Mouse (Mus musculus) midbrain, embryonic 12.5 days (tissue): ENCODE measurements around the gene Chil5. TPM values are rescaled to one million over a fixed set of nuclear protein-coding genes. Genes with fewer than 3 reads are reported as not detected.
A peak's percentile ranks its signal among the peaks of the same experiment; 100 is the strongest.
"Not testable (repeated sequence)": the region's sequence is repeated elsewhere in the genome, so short reads cannot be mapped to it uniquely, and the experiment has no call there.

Experiments
- ATAC-seq: fragments of 200-750 bp; cut with Nextera tagmentation; 2 replicates; pipeline ENCODE4 v1.8.0; 2017; ENCODE audit warnings: low read depth, moderate TSS enrichment, moderate library complexity; ENCODE audit not compliant: low FRiP score
- H3K27ac ChIP-seq: fragments of 300-500 bp; sonication (generic); replicated peaks from 2 replicates; pipeline ENCODE4 v1.5.1; 2016; ENCODE audit warnings: mild to moderate bottlenecking
- H3K27me3 ChIP-seq: fragments of 300-500 bp; sonication (generic); 2 replicates; pipeline ENCODE4 v1.6.1; 2016; ENCODE audit warnings: mild to moderate bottlenecking
- H3K36me3 ChIP-seq: fragments of 300-500 bp; sonication (generic); 2 replicates; pipeline ENCODE4 v1.6.1; 2016
- H3K4me1 ChIP-seq: fragments of 300-500 bp; sonication (generic); 2 replicates; pipeline ENCODE4 v1.6.1; 2016
- H3K4me2 ChIP-seq: fragments of 300-500 bp; sonication (generic); replicated peaks from 2 replicates; pipeline ENCODE4 v1.6.1; 2016; ENCODE audit warnings: mild to moderate bottlenecking, moderate library complexity
- H3K4me3 ChIP-seq: fragments of 300-500 bp; sonication (generic); 2 replicates; pipeline ENCODE4 v1.5.1; 2016; ENCODE audit warnings: mild to moderate bottlenecking
- H3K9ac ChIP-seq: fragments of 300-500 bp; sonication (generic); replicated peaks from 2 replicates; pipeline ENCODE4 v1.6.1; 2016; ENCODE audit warnings: mild to moderate bottlenecking, moderate library complexity
- H3K9me3 ChIP-seq: fragments of 300-500 bp; sonication (generic); 2 replicates; pipeline ENCODE4 v1.6.1; 2016; ENCODE audit warnings: mild to moderate bottlenecking
- WGBS: fragments of 180-500 bp; shearing (Covaris S2); methylation state at CpG from one replicate; pipeline ENCODE4 v1.1.7; 2016; 5-methylcytosine and 5-hydroxymethylcytosine counted together
- polyA plus RNA-seq: library from polyadenylated mRNA; unstranded; fragments of >200 nt; fragmentation: Nextera tagmentation; extraction: Ambion mirVana; gene quantifications from 2 replicates; pipeline ENCODE4 v1.2.1, GENCODE M21; 2016

Chil5 gene
- polyA plus RNA-seq, 1 experiment from 2014 or later, result not detected

DNA sequence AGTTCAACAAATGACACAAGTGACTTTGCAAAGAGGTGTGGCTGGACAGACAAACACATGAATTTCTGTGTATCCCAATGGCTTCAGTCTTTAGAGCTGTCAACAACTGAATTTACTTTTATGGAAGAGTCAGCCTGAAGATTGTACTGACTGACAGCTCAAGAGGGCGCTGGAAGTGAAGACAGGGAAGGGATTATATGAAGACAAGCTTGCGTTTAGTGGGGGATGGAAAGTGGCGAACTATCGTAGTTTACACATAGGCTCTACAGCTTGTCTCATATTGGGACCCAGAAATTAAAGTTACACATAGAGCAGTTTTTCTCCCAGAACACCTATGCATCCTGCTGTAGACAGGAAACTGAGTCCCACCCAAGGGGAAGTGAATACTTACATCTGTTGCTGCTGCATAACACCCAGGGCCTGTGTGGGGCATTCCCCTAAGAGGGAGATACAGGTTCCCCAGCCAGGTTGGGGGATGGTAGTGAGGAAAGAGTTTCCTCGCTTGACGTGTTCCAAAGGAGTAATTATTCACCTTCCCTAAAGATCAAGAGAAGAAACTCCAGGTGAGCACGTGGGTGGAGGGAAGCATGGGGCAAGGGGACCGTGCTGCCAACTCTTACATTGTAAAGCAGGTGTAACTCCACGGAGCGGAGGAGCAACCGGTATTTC, 31.8 kb downstream of the Chil5 start:
- ATAC-seq, result peak; percentile 59
- Histone ChIP-seq H3K9me3 (no peaks in the 10 kb centered on the region), H3K4me2 (peak overlapping the region; percentile 48), H3K36me3 (no peaks in the 10 kb centered on the region), H3K4me1 (peaks cover 8% of the 10 kb centered on the region), H3K4me3 (peak overlapping the region; percentile 22; the same call in 1 of the 2 replicates), H3K27ac (no peak overlapping the region), H3K27me3 (no peaks in the 10 kb centered on the region), H3K9ac (no peak overlapping the region)
- WGBS, result 15% methylated on average over 11 of the region's 11 CpGs

GRCm38 (mm10) chr3:105994730-105995129, 37.9 kb downstream of the Chil5 start:
- Histone ChIP-seq H3K9me3 (no peaks in the 10 kb centered on the region), H3K27me3 (no peaks in the 10 kb centered on the region), H3K4me1 (no peaks in the 10 kb centered on the region), H3K36me3 (no peaks in the 10 kb centered on the region), H3K4me2 (no peak overlapping the region), H3K9ac (no peak overlapping the region), H3K4me3 (no peak overlapping the region), H3K27ac (no peak overlapping the region)
- WGBS, result 81% methylated on average over 2 of the region's 2 CpGs
- no peak for ATAC-seq

- WGBS, result 33% methylated on average over 4 of the region's 4 CpGs
- ATAC-seq, result peak; percentile 38; the same call in 1 of the 2 replicates
- Histone ChIP-seq H3K9ac (no peak overlapping the region), H3K27me3 (no peaks in the 10 kb centered on the region), H3K9me3 (no peaks in the 10 kb centered on the region), H3K36me3 (no peaks in the 10 kb centered on the region), H3K4me1 (no peaks in the 10 kb centered on the region), H3K4me2 (no peak overlapping the region), H3K4me3 (no peak overlapping the region), H3K27ac (no peak overlapping the region)
Measured at GRCm38 (mm10) chr3:105991653-105992283, 40.8 kb downstream of the Chil5 start.

DNA sequence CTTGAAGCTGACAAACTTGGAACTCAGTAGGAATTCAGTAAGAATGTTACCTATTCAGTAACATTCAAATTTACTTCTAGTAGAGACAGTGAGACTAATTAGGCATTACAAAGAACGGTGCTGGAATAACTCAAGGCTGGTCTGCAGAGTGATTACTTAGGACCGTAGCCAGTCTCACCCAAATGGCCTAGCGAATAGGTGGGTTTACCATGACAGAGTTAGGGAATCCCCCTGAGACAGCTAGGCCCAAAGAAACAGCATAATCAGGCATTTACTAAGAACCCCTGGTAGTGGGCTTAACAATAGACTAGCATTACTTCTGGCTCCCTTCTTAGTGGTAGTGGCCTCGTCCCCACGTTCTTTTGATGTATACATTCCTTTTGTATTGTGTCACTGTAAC, 43.0 kb downstream of the Chil5 start:
- WGBS, result 49% methylated on average over 5 of the region's 5 CpGs
- H3K4me1 ChIP-seq, H3K36me3 ChIP-seq, H3K9me3 ChIP-seq, H3K27me3 ChIP-seq, H3K4me3 ChIP-seq, H3K4me2 ChIP-seq, ATAC-seq, H3K27ac ChIP-seq, H3K9ac ChIP-seq: not testable (repeated sequence)

DNA sequence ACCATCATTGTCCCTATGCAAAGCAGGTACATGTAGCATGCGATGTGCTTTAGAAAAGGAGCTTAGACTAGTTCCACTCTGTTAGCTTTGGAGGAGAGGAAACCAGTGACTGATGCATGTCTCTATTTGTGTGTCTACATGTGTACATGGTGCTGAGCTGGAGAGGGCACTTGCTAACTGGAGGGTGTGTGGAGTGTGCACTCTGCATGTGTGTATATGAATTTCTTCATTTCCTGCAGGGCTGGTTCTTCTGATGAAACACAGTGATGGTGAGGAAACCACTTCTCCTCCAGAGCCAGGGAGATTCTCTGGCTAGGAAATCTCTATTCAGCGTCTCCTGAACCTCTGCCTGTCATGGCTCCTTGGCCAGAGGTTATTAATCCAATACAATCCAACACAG, 58.4 kb downstream of the Chil5 start:
- Histone ChIP-seq H3K9ac (no peak overlapping the region), H3K27ac (no peak overlapping the region), H3K9me3 (no peaks in the 10 kb centered on the region), H3K4me3 (no peak overlapping the region), H3K4me2 (no peak overlapping the region), H3K27me3 (no peaks in the 10 kb centered on the region), H3K36me3 (peaks cover 16% of the 10 kb centered on the region), H3K4me1 (no peaks in the 10 kb centered on the region)
- WGBS, result 81% methylated on average over 2 of the region's 2 CpGs
- ATAC-seq, result no peak

DNA sequence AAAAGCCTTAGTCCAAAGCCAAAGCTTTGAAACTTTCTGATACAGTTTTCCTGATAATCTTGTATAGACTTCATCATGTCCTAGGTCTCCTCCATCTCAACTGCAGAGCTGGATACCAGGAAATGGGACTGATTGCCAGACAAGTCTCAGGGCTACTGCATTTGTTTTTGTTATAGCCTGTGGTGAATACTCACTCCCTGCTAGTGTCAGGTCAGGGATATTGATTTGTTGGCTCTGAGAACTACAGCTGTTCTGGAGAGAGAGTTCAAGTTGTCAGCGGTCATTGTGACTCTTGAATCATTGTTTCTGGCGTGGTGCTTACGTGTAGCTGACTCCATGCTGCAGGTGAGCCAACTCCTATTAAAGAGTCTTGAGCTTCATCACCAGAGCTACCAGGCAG, 59.2 kb downstream of the Chil5 start, which contains the start of gene Ovgp1:
TSS of gene Ovgp1 (plus strand) at position 301 of the 400 bp plus-strand sequence.
- no peaks in the 10 kb centered on the region for H3K27me3 ChIP-seq
- H3K4me1 ChIP-seq, result no peaks in the 10 kb centered on the region
- no peak within 1 kb of the TSS for H3K27ac ChIP-seq
- no peak within 1 kb of the TSS for H3K4me3 ChIP-seq
- H3K9ac ChIP-seq, result no peak within 1 kb of the TSS
- WGBS, result 81% methylated on average over 3 of the region's 3 CpGs
- H3K36me3 ChIP-seq, result peaks cover 23% of the 10 kb centered on the region
- ATAC-seq, result no peak
- no peaks in the 10 kb centered on the region for H3K9me3 ChIP-seq
- no peak within 1 kb of the TSS for H3K4me2 ChIP-seq

GRCm38 (mm10) chr3:105971831-105972446, 60.7 kb downstream of the Chil5 start:
- ATAC-seq, result no peak
- Histone ChIP-seq H3K9ac (no peak overlapping the region), H3K4me2 (no peak overlapping the region), H3K4me1 (no peaks in the 10 kb centered on the region), H3K9me3 (no peaks in the 10 kb centered on the region), H3K27me3 (no peaks in the 10 kb centered on the region), H3K4me3 (no peak overlapping the region), H3K36me3 (peaks cover 38% of the 10 kb centered on the region), H3K27ac (no peak overlapping the region)
- 81% methylated on average over 5 of the region's 5 CpGs for WGBS

Other genes with a start within 250 kb of the Chil5 start
- 73.1 and 76.4 TPM in 2 replicates for gene Rap1a, start 231.5 kb downstream of the Chil5 start, polyA plus RNA-seq
- gene Adora3, start 162.0 kb downstream of the Chil5 start, polyA plus RNA-seq, result 0.12 TPM in 1 of 2 replicates, not detected in the other
- gene Tmigd3, start 161.9 kb downstream of the Chil5 start, polyA plus RNA-seq, result not detected in 2 replicates
- gene I830077J02Rik, start 100.2 kb downstream of the Chil5 start, polyA plus RNA-seq, result 0.34 and 0.41 TPM in 2 replicates
- 115 and 120 TPM in 2 replicates for gene Wdr77, start 73.4 kb downstream of the Chil5 start, polyA plus RNA-seq
- 477 and 483 TPM in 2 replicates for gene Atp5f1, start 72.7 kb downstream of the Chil5 start, polyA plus RNA-seq
- 3.5 and 4.3 TPM in 2 replicates for gene Ovgp1, start 59.1 kb downstream of the Chil5 start, polyA plus RNA-seq
- 0.34 and 0.71 TPM in 2 replicates for gene Pifo, start 18.2 kb downstream of the Chil5 start, polyA plus RNA-seq
- gene Chia1, start 80.4 kb upstream of the Chil5 start, polyA plus RNA-seq, result 0.14 and 0.35 TPM in 2 replicates
- not detected in 2 replicates for gene Chil3, start 134.8 kb upstream of the Chil5 start, polyA plus RNA-seq
- not detected in 2 replicates for gene Chil4, start 186.7 kb upstream of the Chil5 start, polyA plus RNA-seq